Mouse (Mus musculus): ENCODE measurements around the gene Glp2r. TPM values are rescaled to one million over a fixed set of nuclear protein-coding genes. Genes with fewer than 3 reads are reported as not detected.

Gene Glp2r
- polyA plus RNA-seq, 1 experiment = not detected

GRCm38 (mm10) chr11:67738345-67738744, 32.6 kb downstream of the Glp2r start:
- no peak overlapping the region for H3ac ChIP-seq (ENCODE audit: control insufficient read depth, insufficient read length)
- no peaks in the 10 kb centered on the region for H3K79me2 ChIP-seq (ENCODE audit: control insufficient read depth, insufficient read depth)
- H3K27me3 ChIP-seq (ENCODE audit: control insufficient read depth, insufficient read depth, insufficient read length) = no peaks in the 10 kb centered on the region
- H3K4me2 ChIP-seq (ENCODE audit: low read depth) = no peak overlapping the region
- TF ChIP-seq TCF3 (IDR thresholded peaks at IDR 0.05; ENCODE audit: insufficient read length, low read depth) (no peak), CEBPB (IDR thresholded peaks at IDR 0.05; ENCODE audit: insufficient read depth, poor library complexity, severe bottlenecking) (no peak)
- H3K4me3 ChIP-seq = no peak overlapping the region
- H3K36me3 ChIP-seq (ENCODE audit: control insufficient read depth, insufficient read depth) = no peaks in the 10 kb centered on the region

DNA sequence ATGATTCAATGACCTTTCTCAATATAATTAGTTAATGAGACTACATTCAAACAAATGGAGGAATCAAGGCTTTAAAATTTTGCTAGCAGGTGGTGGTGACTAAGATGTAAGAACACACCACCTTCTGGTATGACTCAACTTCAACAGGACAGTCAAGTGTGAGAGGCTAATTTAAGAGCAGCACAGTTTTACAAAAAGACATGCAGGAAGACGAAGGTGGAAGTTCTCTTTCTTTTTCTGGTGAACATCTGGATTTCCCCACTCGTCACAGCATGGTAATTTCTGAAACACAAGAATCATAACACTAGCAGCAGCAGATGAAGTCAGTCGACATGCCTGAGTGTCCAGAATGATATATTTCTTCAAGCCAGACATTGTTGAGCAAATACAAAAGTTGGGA, 36.4 kb downstream of the Glp2r start:
- Histone ChIP-seq H3K27me3 (ENCODE audit: control insufficient read depth, insufficient read depth, insufficient read length) (no peaks in the 10 kb centered on the region), H3ac (ENCODE audit: control insufficient read depth, insufficient read length) (no peak overlapping the region), H3K36me3 (ENCODE audit: control insufficient read depth, insufficient read depth) (no peaks in the 10 kb centered on the region), H3K4me2 (ENCODE audit: low read depth) (no peak overlapping the region), H3K4me3 (no peak overlapping the region), H3K79me2 (ENCODE audit: control insufficient read depth, insufficient read depth) (no peaks in the 10 kb centered on the region)
- TF ChIP-seq MAX (IDR thresholded peaks at IDR 0.05; ENCODE audit: low read depth) (no peak), CEBPB (IDR thresholded peaks at IDR 0.05; ENCODE audit: insufficient read depth, poor library complexity, severe bottlenecking) (no peak), MYOD1 (IDR thresholded peaks at IDR 0.05; ENCODE audit: control insufficient read depth in 1 of 3, insufficient read length in 2 of 3, low read depth in 2 of 3) (no peak), USF1 (IDR thresholded peaks at IDR 0.05; ENCODE audit: low read depth) (no peak), TCF12 (IDR thresholded peaks at IDR 0.05; ENCODE audit: insufficient read depth, poor library complexity, severe bottlenecking) (no peak), SRF (IDR thresholded peaks at IDR 0.05; ENCODE audit: control insufficient read depth, insufficient read length, low read depth) (no peak), POLR2AphosphoS2 (IDR thresholded peaks at IDR 0.05; ENCODE audit: insufficient read length, low read depth) (no peak), TCF3 (IDR thresholded peaks at IDR 0.05; ENCODE audit: insufficient read length, low read depth) (no peak), REST (IDR thresholded peaks at IDR 0.05; ENCODE audit: insufficient read depth, insufficient read length) (no peak), POLR2A (IDR thresholded peaks at IDR 0.05; ENCODE audit: insufficient read length, low read depth) (no peak), MYOG (IDR thresholded peaks at IDR 0.05; ENCODE audit: control insufficient read depth in 1 of 3, insufficient read depth in 1 of 3, insufficient read length in 2 of 3, low read depth in 2 of 3) (no peak), E2F4 (IDR thresholded peaks at IDR 0.05; ENCODE audit: insufficient read depth) (no peak)

DNA sequence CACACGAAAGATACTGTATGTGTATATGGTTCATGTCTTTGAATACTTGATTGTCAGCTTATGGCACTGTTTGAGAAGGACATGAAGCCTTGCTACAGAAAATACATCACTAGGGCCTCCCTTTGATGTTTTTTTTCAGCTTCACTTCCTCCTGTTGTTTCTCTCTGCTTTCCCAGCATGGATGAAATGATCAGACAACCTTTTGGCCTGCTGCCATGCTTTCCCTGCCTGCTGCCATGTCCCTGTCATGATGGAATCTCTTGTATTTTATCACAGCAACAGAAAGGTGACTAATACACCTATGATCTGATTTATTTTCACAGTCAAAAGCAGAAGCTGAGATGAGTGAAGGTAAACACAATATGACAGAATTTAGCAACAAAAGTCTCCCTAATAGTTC, 37.2 kb downstream of the Glp2r start:
- Histone ChIP-seq H3K79me2 (ENCODE audit: control insufficient read depth, insufficient read depth) (no peaks in the 10 kb centered on the region), H3K36me3 (ENCODE audit: control insufficient read depth, insufficient read depth) (no peaks in the 10 kb centered on the region)
- TF ChIP-seq MAX (IDR thresholded peaks at IDR 0.05; ENCODE audit: low read depth) = no peak

GRCm38 (mm10) chr11:67731056-67731455, 39.9 kb downstream of the Glp2r start:
- Histone ChIP-seq H3K4me3 (no peak overlapping the region), H3K36me3 (ENCODE audit: control insufficient read depth, insufficient read depth) (no peaks in the 10 kb centered on the region), H3ac (ENCODE audit: control insufficient read depth, insufficient read length) (no peak overlapping the region), H3K4me2 (ENCODE audit: low read depth) (no peak overlapping the region), H3K79me2 (ENCODE audit: control insufficient read depth, insufficient read depth) (no peaks in the 10 kb centered on the region), H3K27me3 (ENCODE audit: control insufficient read depth, insufficient read depth, insufficient read length) (no peaks in the 10 kb centered on the region)
- TF ChIP-seq CEBPB (IDR thresholded peaks at IDR 0.05; ENCODE audit: insufficient read depth, poor library complexity, severe bottlenecking) = no peak
- no peak for TF ChIP-seq MYOD1 (IDR thresholded peaks at IDR 0.05; ENCODE audit: control insufficient read depth in 1 of 3, insufficient read length in 2 of 3, low read depth in 2 of 3)
- TF ChIP-seq TCF12 (IDR thresholded peaks at IDR 0.05; ENCODE audit: insufficient read depth, poor library complexity, severe bottlenecking) = no peak
- TF ChIP-seq SRF (IDR thresholded peaks at IDR 0.05; ENCODE audit: control insufficient read depth, insufficient read length, low read depth) = no peak
- no peak for TF ChIP-seq USF1 (IDR thresholded peaks at IDR 0.05; ENCODE audit: low read depth)
- TF ChIP-seq MYOG (IDR thresholded peaks at IDR 0.05; ENCODE audit: control insufficient read depth in 1 of 3, insufficient read depth in 1 of 3, insufficient read length in 2 of 3, low read depth in 2 of 3) = no peak
- no peak for TF ChIP-seq POLR2A (IDR thresholded peaks at IDR 0.05; ENCODE audit: insufficient read length, low read depth)
- TF ChIP-seq TCF3 (IDR thresholded peaks at IDR 0.05; ENCODE audit: insufficient read length, low read depth) = no peak
- no peak for TF ChIP-seq MAX (IDR thresholded peaks at IDR 0.05; ENCODE audit: low read depth)
- TF ChIP-seq E2F4 (IDR thresholded peaks at IDR 0.05; ENCODE audit: insufficient read depth) = no peak
- no peak for TF ChIP-seq REST (IDR thresholded peaks at IDR 0.05; ENCODE audit: insufficient read depth, insufficient read length)

More for the DNA sequence above, 37.2 kb downstream of the Glp2r start:
- H3K4me2 ChIP-seq (ENCODE audit: low read depth) = no peak overlapping the region
- H3ac ChIP-seq (ENCODE audit: control insufficient read depth, insufficient read length) = no peak overlapping the region
- H3K27me3 ChIP-seq (ENCODE audit: control insufficient read depth, insufficient read depth, insufficient read length) = no peaks in the 10 kb centered on the region
- no peak overlapping the region for H3K4me3 ChIP-seq

DNA sequence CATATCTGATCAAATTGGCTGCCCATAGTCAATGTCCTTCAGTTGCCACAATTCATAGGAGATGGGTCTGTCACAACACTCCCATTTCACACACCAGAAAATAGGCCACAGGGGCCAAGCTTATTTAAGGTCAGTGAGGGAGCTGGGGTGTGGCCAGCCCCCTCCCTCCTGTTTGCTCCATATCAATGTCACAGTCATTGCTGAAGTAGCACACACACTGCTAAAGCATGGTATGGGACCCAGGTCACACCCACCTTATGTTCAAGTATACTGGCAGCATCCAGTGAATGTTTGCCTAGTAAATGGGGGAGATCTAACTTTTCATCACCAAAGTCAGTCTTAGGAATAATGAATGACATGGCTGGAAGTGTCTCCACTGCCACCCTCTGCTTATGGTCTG, 42.2 kb downstream of the Glp2r start:
- TF ChIP-seq POLR2A (IDR thresholded peaks at IDR 0.05; ENCODE audit: insufficient read length, low read depth) (no peak), SRF (IDR thresholded peaks at IDR 0.05; ENCODE audit: control insufficient read depth, insufficient read length, low read depth) (no peak), POLR2AphosphoS2 (IDR thresholded peaks at IDR 0.05; ENCODE audit: insufficient read length, low read depth) (no peak), CEBPB (IDR thresholded peaks at IDR 0.05; ENCODE audit: insufficient read depth, poor library complexity, severe bottlenecking) (no peak), MYOD1 (IDR thresholded peaks at IDR 0.05; ENCODE audit: control insufficient read depth in 1 of 3, insufficient read length in 2 of 3, low read depth in 2 of 3) (no peak), USF1 (IDR thresholded peaks at IDR 0.05; ENCODE audit: low read depth) (no peak), E2F4 (IDR thresholded peaks at IDR 0.05; ENCODE audit: insufficient read depth) (no peak), REST (IDR thresholded peaks at IDR 0.05; ENCODE audit: insufficient read depth, insufficient read length) (no peak), MYOG (IDR thresholded peaks at IDR 0.05; ENCODE audit: control insufficient read depth in 1 of 3, insufficient read depth in 1 of 3, insufficient read length in 2 of 3, low read depth in 2 of 3) (no peak), TCF12 (IDR thresholded peaks at IDR 0.05; ENCODE audit: insufficient read depth, poor library complexity, severe bottlenecking) (no peak), TCF3 (IDR thresholded peaks at IDR 0.05; ENCODE audit: insufficient read length, low read depth) (no peak)
- H3K27me3 ChIP-seq (ENCODE audit: control insufficient read depth, insufficient read depth, insufficient read length) = no peaks in the 10 kb centered on the region
- H3K4me2 ChIP-seq (ENCODE audit: low read depth) = no peak overlapping the region
- H3K4me3 ChIP-seq = no peak overlapping the region
- H3ac ChIP-seq (ENCODE audit: control insufficient read depth, insufficient read length) = no peak overlapping the region
- no peaks in the 10 kb centered on the region for H3K79me2 ChIP-seq (ENCODE audit: control insufficient read depth, insufficient read depth)
- H3K36me3 ChIP-seq (ENCODE audit: control insufficient read depth, insufficient read depth) = no peaks in the 10 kb centered on the region
